In genomic region chr4:44970612-44971110, GRCm38 (mm10) we compare ENCODE assay signal across 9 mouse cellular contexts. TPM values are rescaled to one million over a fixed set of nuclear protein-coding genes. Genes with fewer than 3 reads are reported as not detected.
A peak's percentile ranks its signal among the peaks of the same experiment; 100 is the strongest.
DNase-seq lines count a peak whose midpoint lies in the region; ATAC-seq and TF ChIP-seq lines count a peak whose summit lies in the region.
"Had no signal": no experiment of that assay in that cellular context is flagged by ENCODE, and none has a peak within 500 bp of the region (broad histone marks: within the 10 kb centered on the region; RNA-seq: fewer than 3 reads in every experiment).

No protein-coding gene starts in this region.

- no peak for ATAC-seq in forebrain, postnatal 0 days
- ATAC-seq in forebrain, embryonic 16.5 days: no peak
- no peak for ATAC-seq in hindbrain, postnatal 0 days
- ATAC-seq in megakaryocyte-erythroid progenitor cell, adult 5-6 weeks (replicated peaks; ENCODE audit: low FRiP score, low TSS enrichment, poor library complexity, severe bottlenecking): peak; percentile 44

- no peak overlapping the region for H3K4me3 ChIP-seq in forebrain, postnatal 0 days (ENCODE audit: low read depth, low read length)
- no peak overlapping the region for H3K4me3 ChIP-seq in forebrain, embryonic 16.5 days (replicated peaks; ENCODE audit: low read length)
- no peak overlapping the region for H3K4me3 ChIP-seq in cerebellum, adult 2 months (replicated peaks; ENCODE audit: insufficient read depth, low read depth, low read length)
- H3K4me3 ChIP-seq in hindbrain, postnatal 0 days (ENCODE audit: low read length): no peak overlapping the region
- H3K4me3 ChIP-seq: liver, embryonic 15.5 days had no signal

- H3K4me2 ChIP-seq in forebrain, postnatal 0 days (ENCODE audit: low read depth): no peak overlapping the region
- H3K4me2 ChIP-seq in forebrain, embryonic 16.5 days (ENCODE audit: low read length): no peak overlapping the region
- no peak overlapping the region for H3K4me2 ChIP-seq in hindbrain, postnatal 0 days (ENCODE audit: low read depth, low read length)
- H3K4me2 ChIP-seq: liver, embryonic 15.5 days had no signal

- TF ChIP-seq POLR2A in cerebellum, adult 2 months (IDR thresholded peaks at IDR 0.05; ENCODE audit: borderline replicate concordance, insufficient read depth, low read length): no peak

- no peaks in the 10 kb centered on the region for H3K36me3 ChIP-seq in forebrain, postnatal 0 days (ENCODE audit: insufficient read depth)
- H3K36me3 ChIP-seq in forebrain, embryonic 16.5 days (ENCODE audit: control insufficient read depth, insufficient read depth): no peaks in the 10 kb centered on the region
- H3K36me3 ChIP-seq in hindbrain, postnatal 0 days (ENCODE audit: insufficient read depth, low read length): no peaks in the 10 kb centered on the region
- H3K36me3 ChIP-seq: liver, embryonic 15.5 days had no signal

- H3K9me3 ChIP-seq in forebrain, postnatal 0 days (ENCODE audit: low read length): no peaks in the 10 kb centered on the region
- no peaks in the 10 kb centered on the region for H3K9me3 ChIP-seq in forebrain, embryonic 16.5 days (ENCODE audit: control insufficient read depth, low read length)
- H3K9me3 ChIP-seq in hindbrain, postnatal 0 days (ENCODE audit: low read length): no peaks in the 10 kb centered on the region
- H3K9me3 ChIP-seq: liver, embryonic 15.5 days had no signal

- H3K27ac ChIP-seq in forebrain, postnatal 0 days (ENCODE audit: low read depth, low read length): no peak overlapping the region
- no peak overlapping the region for H3K27ac ChIP-seq in forebrain, embryonic 16.5 days (ENCODE audit: low read length)
- H3K27ac ChIP-seq in cerebellum, adult 2 months (ENCODE audit: insufficient read depth, low read length): no peak overlapping the region
- no peak overlapping the region for H3K27ac ChIP-seq in hindbrain, postnatal 0 days
- H3K27ac ChIP-seq: liver, embryonic 15.5 days had no signal

- WGBS in forebrain, postnatal 0 days: 24% methylated on average over 10 of the region's 10 CpGs
- WGBS in forebrain, embryonic 16.5 days: 20% methylated on average over 10 of the region's 10 CpGs
- 16% methylated on average over 10 of the region's 10 CpGs for WGBS in cerebellum, adult 2 months
- 19% methylated on average over 10 of the region's 10 CpGs for WGBS in hindbrain, postnatal 0 days

- TF ChIP-seq CTCF in forebrain, postnatal 0 days (IDR thresholded peaks at IDR 0.05; ENCODE audit: low read depth): peak; percentile 73
- peak; percentile 70; the same call in 1 of the 2 replicates for TF ChIP-seq CTCF in cerebellum, adult 2 months (IDR thresholded peaks at IDR 0.05; ENCODE audit: borderline replicate concordance, insufficient read depth, low read depth, low read length)
- peak; percentile 82 for TF ChIP-seq CTCF in hindbrain, postnatal 0 days (IDR thresholded peaks at IDR 0.05; ENCODE audit: low read depth)

- H3K9ac ChIP-seq in forebrain, postnatal 0 days: no peak overlapping the region
- no peak overlapping the region for H3K9ac ChIP-seq in forebrain, embryonic 16.5 days (replicated peaks; ENCODE audit: low read depth, low read length)
- no peak overlapping the region for H3K9ac ChIP-seq in hindbrain, postnatal 0 days (replicated peaks; ENCODE audit: low read length)
- H3K9ac ChIP-seq: liver, embryonic 15.5 days had no signal

- DNase-seq in forebrain, postnatal 0 days: peak; percentile 25
- DNase-seq in right cerebral cortex, postnatal 14 days: peak; percentile 35
- DNase-seq in right cerebral cortex, postnatal 36 days (ENCODE audit: low spot score in 2 of 2): no peak
- peak in 1 of 2 experiments; percentile 57 for DNase-seq in cerebellum, adult 2 months
- peak; percentile 66 for DNase-seq in hindbrain, postnatal 0 days (ENCODE audit: low spot score)
- peak; percentile 71 for DNase-seq in thymus, postnatal 4 days

- H3K27me3 ChIP-seq in forebrain, postnatal 0 days (ENCODE audit: insufficient read depth, low read length): no peaks in the 10 kb centered on the region
- no peaks in the 10 kb centered on the region for H3K27me3 ChIP-seq in forebrain, embryonic 16.5 days (replicated peaks; ENCODE audit: control insufficient read depth, insufficient read depth, low read length)
- H3K27me3 ChIP-seq in cerebellum, adult 2 months (ENCODE audit: control insufficient read depth, insufficient read depth, low read length): no peaks in the 10 kb centered on the region
- H3K27me3 ChIP-seq in hindbrain, postnatal 0 days (ENCODE audit: insufficient read depth, low read length): no peaks in the 10 kb centered on the region
- H3K27me3 ChIP-seq: liver, embryonic 15.5 days had no signal

- H3K4me1 ChIP-seq in forebrain, postnatal 0 days (ENCODE audit: insufficient read depth): peaks cover 5% of the 10 kb centered on the region; the same call in 1 of the 2 replicates
- H3K4me1 ChIP-seq in forebrain, embryonic 16.5 days (replicated peaks; ENCODE audit: control insufficient read depth, insufficient read depth, low read length): peaks cover 4% of the 10 kb centered on the region
- peaks cover 8% of the 10 kb centered on the region for H3K4me1 ChIP-seq in cerebellum, adult 2 months (ENCODE audit: control insufficient read depth, insufficient read depth, low read length)
- peaks cover 3% of the 10 kb centered on the region for H3K4me1 ChIP-seq in hindbrain, postnatal 0 days (ENCODE audit: insufficient read depth, low read length)

RNA-seq across cellular contexts. Expression of gene Grhpr, which starts 10.5 kb away (rescaled TPM):
- 13.5 and 18.2 TPM in 2 replicates for total RNA-seq in forebrain, postnatal 0 days (2014; rRNA removed)
- 22.9 and 25.6 TPM in 2 replicates for polyA plus RNA-seq in forebrain, postnatal 0 days (2015; fragmentation: Nextera tagmentation; extraction: Ambion mirVana)
- 19.3 and 20.4 TPM in 2 replicates for polyA plus RNA-seq in forebrain, embryonic 16.5 days (2015; fragmentation: Nextera tagmentation; extraction: Ambion mirVana)
- 52.0 and 57.4 TPM in 2 replicates for polyA plus RNA-seq in cerebellum, adult 2 months (2012; rRNA removed)
- total RNA-seq in hindbrain, postnatal 0 days (2014; rRNA removed): 17.7 and 31.5 TPM in 2 replicates
- polyA plus RNA-seq in hindbrain, postnatal 0 days (2015; fragmentation: Nextera tagmentation; extraction: Ambion mirVana): 36.7 and 39.8 TPM in 2 replicates
- 16.9 and 25.1 TPM in 2 replicates for total RNA-seq in megakaryocyte-erythroid progenitor cell, adult 5-6 weeks (2014; fragmentation: Nextera tagmentation)
- total RNA-seq in megakaryocyte-erythroid progenitor cell, adult 5-6 weeks (2017): 13.7 and 21.5 TPM in 2 replicates

RNA-seq across cellular contexts. Expression of gene Zbtb5, which starts 41.6 kb away (rescaled TPM):
- total RNA-seq in forebrain, postnatal 0 days (2014; rRNA removed): 44.5 and 49.7 TPM in 2 replicates
- polyA plus RNA-seq in forebrain, postnatal 0 days (2015; fragmentation: Nextera tagmentation; extraction: Ambion mirVana): 28.7 and 32.1 TPM in 2 replicates
- 47.3 and 50.4 TPM in 2 replicates for polyA plus RNA-seq in forebrain, embryonic 16.5 days (2015; fragmentation: Nextera tagmentation; extraction: Ambion mirVana)
- 9.8 and 11.4 TPM in 2 replicates for polyA plus RNA-seq in cerebellum, adult 2 months (2012; rRNA removed)
- total RNA-seq in hindbrain, postnatal 0 days (2014; rRNA removed): 42.1 and 50.0 TPM in 2 replicates
- polyA plus RNA-seq in hindbrain, postnatal 0 days (2015; fragmentation: Nextera tagmentation; extraction: Ambion mirVana): 27.6 and 29.5 TPM in 2 replicates
- total RNA-seq in megakaryocyte-erythroid progenitor cell, adult 5-6 weeks (2014; fragmentation: Nextera tagmentation): 9.2 and 11.4 TPM in 2 replicates
- total RNA-seq in megakaryocyte-erythroid progenitor cell, adult 5-6 weeks (2017): 8.0 and 12.4 TPM in 2 replicates

RNA-seq across cellular contexts. Expression of gene Polr1e, which starts 47.7 kb away (rescaled TPM):
- 13.4 and 16.5 TPM in 2 replicates for total RNA-seq in forebrain, postnatal 0 days (2014; rRNA removed)
- polyA plus RNA-seq in forebrain, postnatal 0 days (2015; fragmentation: Nextera tagmentation; extraction: Ambion mirVana): 23.7 and 25.0 TPM in 2 replicates
- polyA plus RNA-seq in forebrain, embryonic 16.5 days (2015; fragmentation: Nextera tagmentation; extraction: Ambion mirVana): 32.1 and 35.1 TPM in 2 replicates
- 11.5 and 11.7 TPM in 2 replicates for polyA plus RNA-seq in cerebellum, adult 2 months (2012; rRNA removed)
- 3.4 and 8.2 TPM in 2 replicates for total RNA-seq in hindbrain, postnatal 0 days (2014; rRNA removed)
- 25.7 and 27.2 TPM in 2 replicates for polyA plus RNA-seq in hindbrain, postnatal 0 days (2015; fragmentation: Nextera tagmentation; extraction: Ambion mirVana)
- 33.5 and 45.3 TPM in 2 replicates for total RNA-seq in megakaryocyte-erythroid progenitor cell, adult 5-6 weeks (2014; fragmentation: Nextera tagmentation)
- 79.9 and 110 TPM in 2 replicates for total RNA-seq in megakaryocyte-erythroid progenitor cell, adult 5-6 weeks (2017)

Comparison
In these comparisons a context has a peak if more than half of its experiments do, and no peak if none do; other contexts are left out.
1. DNase-seq: peak in forebrain, postnatal 0 days (single experiment), right cerebral cortex, postnatal 14 days (single experiment), hindbrain, postnatal 0 days (single experiment) and thymus, postnatal 4 days (single experiment); none in right cerebral cortex, postnatal 36 days (0 of 2).
2. Peak in every context shown above with its lines, with median percentiles within 50 percentile points of each other: CTCF ChIP-seq.